Mouse (Mus musculus) MEL (cell line): ENCODE measurements at regions not wholly inside any gene's neighbourhood (a gene's known extent, or its start where the extent isn't known, plus 50 kb on each side); places are given as distances from the start of the nearest gene placed in this dataset.
A peak's percentile ranks its signal among the peaks of the same experiment; 100 is the strongest.

ENCODE experiments used
- DNase-seq: peaks from one replicate; pipeline ENCODE4 v3.0.0; 2011; ENCODE audit warnings: low read depth, low spot score
- H3K27ac ChIP-seq: 2 replicates; pipeline ENCODE4 v1.5.1; 2012; ENCODE audit warnings: low read depth, mild to moderate bottlenecking, control low read depth, low read length, moderate library complexity; ENCODE audit not compliant: control insufficient read depth
- H3K27me3 ChIP-seq, 2 experiments: fragments of 150-350 bp in 1 of 2; sonication (generic) in 1 of 2; 2 replicates each; pipeline ENCODE4 v1.6.1; 2012; ENCODE audit warnings: low read length in 2 of 2, mild to moderate bottlenecking in 2 of 2, improper control_type of control experiment in 1 of 2, moderate library complexity in 1 of 2; ENCODE audit not compliant: insufficient read depth in 2 of 2, control insufficient read depth in 1 of 2
- H3K36me3 ChIP-seq, 2 experiments: 2 replicates each; pipeline ENCODE4 v1.6.1; 2012 to 2014; ENCODE audit warnings: low read length in 2 of 2, improper control_type of control experiment in 1 of 2, inconsistent platforms in 1 of 2, mild to moderate bottlenecking in 1 of 2; ENCODE audit not compliant: insufficient read depth in 2 of 2, control insufficient read depth in 1 of 2
- H3K4me1 ChIP-seq, 2 experiments: fragments of 150-350 bp in 1 of 2; sonication (generic) in 1 of 2; 2 replicates each; pipeline ENCODE4 v1.6.1; 2012; ENCODE audit warnings: low read length in 2 of 2, improper control_type of control experiment in 1 of 2, mild to moderate bottlenecking in 1 of 2; ENCODE audit not compliant: insufficient read depth in 2 of 2, control insufficient read depth in 1 of 2
- H3K4me3 ChIP-seq, 2 experiments: fragments of 150-350 bp in 1 of 2; sonication (generic) in 1 of 2; 2 replicates each; pipeline ENCODE4 v1.5.1; 2012; ENCODE audit warnings: low read depth in 2 of 2, low read length in 2 of 2, mild to moderate bottlenecking in 2 of 2, moderate library complexity in 2 of 2, control low read depth in 1 of 2, improper control_type of control experiment in 1 of 2; ENCODE audit not compliant: control insufficient read depth in 1 of 2, insufficient read depth in 1 of 2
- H3K79me2 ChIP-seq: 2 replicates; pipeline ENCODE4 v1.6.1; 2012; ENCODE audit warnings: mild to moderate bottlenecking, low read length, moderate library complexity; ENCODE audit not compliant: control insufficient read depth, poor library complexity, insufficient read depth
- H3K9ac ChIP-seq: 2 replicates; pipeline ENCODE4 v1.6.1; 2012; ENCODE audit warnings: low read depth, mild to moderate bottlenecking, control low read depth, low read length, moderate library complexity; ENCODE audit not compliant: control insufficient read depth, poor library complexity, severe bottlenecking
- H3K9me3 ChIP-seq: fragments of 150-350 bp; sonication (generic); replicated peaks from 2 replicates; pipeline ENCODE4 v1.6.1; 2012; ENCODE audit warnings: mild to moderate bottlenecking, low read length, improper control_type of control experiment, moderate library complexity; ENCODE audit not compliant: insufficient read depth
- BHLHE40 ChIP-seq: IDR thresholded peaks from 2 replicates; pipeline ENCODE4 v1.6.1; 2012; ENCODE audit warnings: low read depth, mild to moderate bottlenecking, inconsistent platforms, low read length, improper control_type of control experiment, borderline replicate concordance
- CTCF ChIP-seq, 3 experiments: IDR thresholded peaks in 2 of 3; conservative IDR thresholded peaks in 1 of 3; 2 replicates each; pipeline ENCODE4 v1.5.1; 2011 to 2012; ENCODE audit warnings: low read length in 3 of 3, low read depth in 2 of 3, mild to moderate bottlenecking in 2 of 3, improper control_type of control experiment in 1 of 3, inconsistent platforms in 1 of 3, mixed read lengths in 1 of 3, moderate library complexity in 1 of 3; ENCODE audit not compliant: control insufficient read depth in 1 of 3, insufficient read depth in 1 of 3, poor library complexity in 1 of 3, severe bottlenecking in 1 of 3
- EP300 ChIP-seq, 2 experiments: IDR thresholded peaks; 2 replicates each; pipeline ENCODE4 v1.6.1; 2011; ENCODE audit warnings: improper control_type of control experiment in 2 of 2, low read length in 2 of 2, low read depth in 1 of 2, mild to moderate bottlenecking in 1 of 2
- GABPA ChIP-seq: IDR thresholded peaks from 2 replicates; pipeline ENCODE4 v1.6.1; 2012; ENCODE audit warnings: low read depth, mild to moderate bottlenecking, inconsistent platforms, low read length, improper control_type of control experiment, moderate library complexity
- GATA1 ChIP-seq: IDR thresholded peaks from 2 replicates; pipeline ENCODE4 v1.6.1; 2011; ENCODE audit warnings: low read depth, low read length, improper control_type of control experiment
- MAFK ChIP-seq: IDR thresholded peaks from 2 replicates; pipeline ENCODE4 v1.6.1; 2011; ENCODE audit warnings: low read depth, mild to moderate bottlenecking, low read length, improper control_type of control experiment, borderline replicate concordance
- MAX ChIP-seq: IDR thresholded peaks from 2 replicates; pipeline ENCODE4 v1.6.1; 2011; ENCODE audit warnings: low read length, improper control_type of control experiment
- MEF2A ChIP-seq: IDR thresholded peaks from 2 replicates; pipeline ENCODE4 v1.6.1; 2014; ENCODE audit warnings: low read depth, mild to moderate bottlenecking, inconsistent platforms, low read length, improper control_type of control experiment; ENCODE audit not compliant: poor library complexity, insufficient replicate concordance, severe bottlenecking; ENCODE audit errors: extremely low read depth
- MXI1 ChIP-seq: IDR thresholded peaks from 2 replicates; pipeline ENCODE4 v1.6.1; 2011; ENCODE audit warnings: mild to moderate bottlenecking, low read depth, low read length, improper control_type of control experiment
- POLR2AphosphoS2 ChIP-seq: IDR thresholded peaks from 2 replicates; pipeline ENCODE4 v1.6.1; 2011; ENCODE audit warnings: low read length, improper control_type of control experiment
- POLR2AphosphoS5 ChIP-seq: IDR thresholded peaks from 2 replicates; pipeline ENCODE4 v1.6.1; 2012; ENCODE audit warnings: low read depth, borderline replicate concordance, mild to moderate bottlenecking, inconsistent platforms, low read length, moderate library complexity, mixed read lengths
- RAD21 ChIP-seq: IDR thresholded peaks from 2 replicates; pipeline ENCODE4 v1.6.1; 2011; ENCODE audit warnings: mild to moderate bottlenecking, low read depth, low read length, improper control_type of control experiment
- SMC3 ChIP-seq: IDR thresholded peaks from 2 replicates; pipeline ENCODE4 v1.6.1; 2011; ENCODE audit warnings: low read depth, low read length, improper control_type of control experiment
- UBTF ChIP-seq: IDR thresholded peaks from 2 replicates; pipeline ENCODE4 v1.6.1; 2012; ENCODE audit warnings: low read depth, mild to moderate bottlenecking, inconsistent platforms, low read length, improper control_type of control experiment, moderate library complexity, borderline replicate concordance; ENCODE audit not compliant: insufficient read depth
- ZC3H11A ChIP-seq: IDR thresholded peaks from 2 replicates; pipeline ENCODE4 v1.6.1; 2012; ENCODE audit warnings: low read depth, mild to moderate bottlenecking, inconsistent platforms, low read length, improper control_type of control experiment
- ZMIZ1 ChIP-seq: IDR thresholded peaks from 2 replicates; pipeline ENCODE4 v1.6.1; 2012; ENCODE audit warnings: low read depth, mild to moderate bottlenecking, inconsistent platforms, low read length, improper control_type of control experiment, moderate library complexity
- ZNF384 ChIP-seq: IDR thresholded peaks from 2 replicates; pipeline ENCODE4 v1.6.1; 2012; ENCODE audit warnings: low read depth, mild to moderate bottlenecking, inconsistent platforms, low read length, improper control_type of control experiment

- Histone ChIP-seq H3K4me3 (no peak overlapping the region), H3K9ac (no peak overlapping the region), H3K27ac (no peak overlapping the region), H3K36me3 (no peaks in the 10 kb centered on the region), H3K79me2 (no peaks in the 10 kb centered on the region), H3K4me1 (no peaks in the 10 kb centered on the region), H3K27me3 (no peaks in the 10 kb centered on the region), H3K9me3 (no peaks in the 10 kb centered on the region)
- DNase-seq = peak; percentile 50
- TF ChIP-seq RAD21 (peak; percentile 68), SMC3 (peak; percentile 79), BHLHE40 (no peak), ZC3H11A (peak; percentile 52), CTCF (IDR thresholded peaks at IDR 0.05 in 2 of 3, conservative IDR thresholded peaks at IDR 0.05 in 1 of 3; ENCODE audit: control insufficient read depth in 1 of 3, insufficient read depth in 1 of 3, low read depth in 2 of 3, low read length in 3 of 3, poor library complexity in 1 of 3, severe bottlenecking in 1 of 3) (peak; percentile 70 to 79 (median 71)), GATA1 (no peak), ZMIZ1 (no peak)
Observed at GRCm38 (mm10) chr13:70233896-70234799, 403.3 kb downstream of the Ice1 start.

DNA sequence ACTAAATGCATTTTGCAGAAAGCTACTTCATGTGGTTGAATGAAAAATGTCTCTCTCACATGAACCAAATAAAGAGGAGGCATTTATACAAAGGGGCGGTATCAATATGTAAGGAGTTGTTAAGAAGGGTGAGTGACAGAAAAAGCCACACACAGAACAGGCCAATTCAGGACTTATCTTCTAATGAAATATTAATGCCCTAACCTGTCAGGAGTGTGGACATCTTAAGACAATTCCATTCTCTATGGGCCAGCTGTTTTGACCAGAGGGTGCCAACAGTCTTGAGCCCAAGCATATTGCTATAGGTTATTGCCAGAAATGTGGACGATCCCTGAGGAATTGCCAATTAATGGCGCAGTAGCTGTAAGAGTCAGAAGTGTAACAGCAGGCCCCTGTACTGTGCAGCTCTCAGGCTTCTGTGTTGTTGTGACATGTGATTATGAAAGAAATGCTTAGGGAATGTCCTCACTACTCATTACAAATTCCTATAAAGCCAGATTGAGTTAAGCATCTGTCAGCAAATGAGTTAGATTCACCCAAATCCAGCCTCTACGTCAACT, 393.8 kb downstream of the Ice1 start:
- no peaks in the 10 kb centered on the region for H3K9me3 ChIP-seq
- no peak for DNase-seq
- H3K27me3 ChIP-seq = no peaks in the 10 kb centered on the region; a peak in 1 of 4 replicates
- H3K4me3 ChIP-seq = no peak overlapping the region
- no peak for TF ChIP-seq MAFK
- no peak for TF ChIP-seq MEF2A
- TF ChIP-seq ZC3H11A = no peak
- TF ChIP-seq EP300 (IDR thresholded peaks at IDR 0.05; ENCODE audit: low read depth in 1 of 2, low read length in 2 of 2) = no peak
- TF ChIP-seq MAX = no peak
- TF ChIP-seq GABPA = no peak
- no peak for TF ChIP-seq SMC3
- TF ChIP-seq CTCF (IDR thresholded peaks at IDR 0.05 in 2 of 3, conservative IDR thresholded peaks at IDR 0.05 in 1 of 3; ENCODE audit: control insufficient read depth in 1 of 3, insufficient read depth in 1 of 3, low read depth in 2 of 3, low read length in 3 of 3, poor library complexity in 1 of 3, severe bottlenecking in 1 of 3) = no peak
- no peak for TF ChIP-seq ZNF384
- no peak for TF ChIP-seq ZMIZ1
- TF ChIP-seq POLR2AphosphoS2 = no peak
- no peak for TF ChIP-seq POLR2AphosphoS5
- TF ChIP-seq MXI1 = no peak
- TF ChIP-seq UBTF = no peak
- TF ChIP-seq, all 39 proteins: peak for 0
- no peaks in the 10 kb centered on the region for H3K4me1 ChIP-seq
- no peaks in the 10 kb centered on the region for H3K79me2 ChIP-seq
- no peak overlapping the region for H3K9ac ChIP-seq
- no peak overlapping the region for H3K27ac ChIP-seq
- H3K36me3 ChIP-seq = no peaks in the 10 kb centered on the region
